Mouse (Mus musculus) hindbrain, embryonic 12.5 days (tissue): ENCODE data around the gene Coro1b. TPM values are rescaled to one million over a fixed set of nuclear protein-coding genes. Genes with fewer than 3 reads are reported as not detected.

Experiments used
- ATAC-seq: fragments of 200-750 bp; cut with Nextera tagmentation; 2 replicates; pipeline ENCODE4 v1.8.0; 2017; ENCODE audit warnings: moderate TSS enrichment; ENCODE audit not compliant: low FRiP score
- H3K27ac ChIP-seq: fragments of 300-500 bp; sonication (generic); 2 replicates; pipeline ENCODE4 v1.5.1; 2016; ENCODE audit warnings: mild to moderate bottlenecking
- H3K27me3 ChIP-seq: fragments of 300-500 bp; sonication (generic); 2 replicates; pipeline ENCODE4 v1.6.1; 2016; ENCODE audit warnings: mild to moderate bottlenecking
- H3K36me3 ChIP-seq: fragments of 300-500 bp; sonication (generic); 2 replicates; pipeline ENCODE4 v1.6.1; 2016; ENCODE audit warnings: mild to moderate bottlenecking
- H3K4me1 ChIP-seq: fragments of 300-500 bp; sonication (generic); 2 replicates; pipeline ENCODE4 v1.6.1; 2016
- H3K4me2 ChIP-seq: fragments of 300-500 bp; sonication (generic); replicated peaks from 2 replicates; pipeline ENCODE4 v1.6.1; 2016; ENCODE audit warnings: mild to moderate bottlenecking
- H3K4me3 ChIP-seq: fragments of 300-500 bp; sonication (generic); 2 replicates; pipeline ENCODE4 v1.5.1; 2016; ENCODE audit warnings: mild to moderate bottlenecking
- H3K9ac ChIP-seq: fragments of 300-500 bp; sonication (generic); 2 replicates; pipeline ENCODE4 v1.6.1; 2016; ENCODE audit warnings: mild to moderate bottlenecking, moderate library complexity
- H3K9me3 ChIP-seq: fragments of 300-500 bp; sonication (generic); replicated peaks from 2 replicates; pipeline ENCODE4 v1.6.1; 2016; ENCODE audit warnings: mild to moderate bottlenecking
- WGBS: fragments of 180-500 bp; shearing (Covaris S2); methylation state at CpG from one replicate; pipeline ENCODE4 v1.1.7; 2016; 5-methylcytosine and 5-hydroxymethylcytosine counted together
- polyA plus RNA-seq: library from polyadenylated mRNA; unstranded; fragments of >200 nt; fragmentation: Nextera tagmentation; extraction: Ambion mirVana; gene quantifications from 2 replicates; pipeline ENCODE4 v1.2.1, GENCODE M21; 2016

Coro1b gene
- polyA plus RNA-seq, 1 experiment from 2014 or later = 128 TPM

GRCm38 (mm10) chr19:4112063-4112960 is 36.1 kb upstream of the Coro1b start:
- no peak overlapping the region for H3K27ac ChIP-seq
- H3K27me3 ChIP-seq = no peaks in the 10 kb centered on the region
- H3K9ac ChIP-seq = no peak overlapping the region
- no peaks in the 10 kb centered on the region for H3K4me1 ChIP-seq
- no peak overlapping the region for H3K4me3 ChIP-seq
- H3K4me2 ChIP-seq = no peak overlapping the region
- no peaks in the 10 kb centered on the region for H3K9me3 ChIP-seq
- 96% methylated on average over 26 of the region's 26 CpGs for WGBS
- no peak for ATAC-seq
- H3K36me3 ChIP-seq = peaks cover 66% of the 10 kb centered on the region

GRCm38 (mm10) chr19:4113186-4113805 is 35.1 kb upstream of the Coro1b start:
- no peaks in the 10 kb centered on the region for H3K9me3 ChIP-seq
- H3K4me1 ChIP-seq = no peaks in the 10 kb centered on the region
- H3K27ac ChIP-seq = no peak overlapping the region; the same call in 1 of the 2 replicates
- no peaks in the 10 kb centered on the region for H3K27me3 ChIP-seq
- H3K36me3 ChIP-seq = peaks cover 69% of the 10 kb centered on the region
- WGBS = 86% methylated on average over 13 of the region's 13 CpGs
- no peak overlapping the region for H3K4me2 ChIP-seq
- ATAC-seq = no peak
- H3K4me3 ChIP-seq = no peak overlapping the region
- H3K9ac ChIP-seq = no peak overlapping the region

GRCm38 (mm10) chr19:4113806-4114230 is 34.6 kb upstream of the Coro1b start:
- H3K4me2 ChIP-seq = no peak overlapping the region
- peaks cover 65% of the 10 kb centered on the region for H3K36me3 ChIP-seq
- H3K27ac ChIP-seq = no peak overlapping the region
- H3K4me3 ChIP-seq = no peak overlapping the region
- WGBS = 69% methylated on average over 5 of the region's 5 CpGs
- no peak overlapping the region for H3K9ac ChIP-seq
- H3K9me3 ChIP-seq = no peaks in the 10 kb centered on the region
- H3K27me3 ChIP-seq = no peaks in the 10 kb centered on the region
- no peaks in the 10 kb centered on the region for H3K4me1 ChIP-seq
- no peak for ATAC-seq

- H3K4me2 ChIP-seq = no peak overlapping the region
- no peak for ATAC-seq
- no peak overlapping the region for H3K27ac ChIP-seq
- no peaks in the 10 kb centered on the region for H3K4me1 ChIP-seq
- H3K36me3 ChIP-seq = peaks cover 65% of the 10 kb centered on the region
- H3K9ac ChIP-seq = no peak overlapping the region
- no peaks in the 10 kb centered on the region for H3K9me3 ChIP-seq
- H3K27me3 ChIP-seq = no peaks in the 10 kb centered on the region
- H3K4me3 ChIP-seq = no peak overlapping the region
- 94% methylated on average over 10 of the region's 10 CpGs for WGBS
These were observed 33.9 kb upstream of the Coro1b start for GRCm38 (mm10) chr19:4114551-4114950.

- peaks cover 65% of the 10 kb centered on the region for H3K36me3 ChIP-seq
- no peaks in the 10 kb centered on the region for H3K27me3 ChIP-seq
- no peak for ATAC-seq
- H3K4me1 ChIP-seq = peaks cover 2% of the 10 kb centered on the region
- H3K9ac ChIP-seq = no peak overlapping the region
- no peaks in the 10 kb centered on the region for H3K9me3 ChIP-seq
- 95% methylated on average over 10 of the region's 10 CpGs for WGBS
- no peak overlapping the region for H3K27ac ChIP-seq
- no peak overlapping the region for H3K4me3 ChIP-seq
- H3K4me2 ChIP-seq = no peak overlapping the region
These were observed 33.3 kb upstream of the Coro1b start for GRCm38 (mm10) chr19:4115144-4115543.

GRCm38 (mm10) chr19:4115816-4116215 is 32.6 kb upstream of the Coro1b start:
- no peak overlapping the region for H3K4me2 ChIP-seq
- H3K27ac ChIP-seq = no peak overlapping the region
- H3K9ac ChIP-seq = no peak overlapping the region
- H3K4me3 ChIP-seq = no peak overlapping the region
- peaks cover 9% of the 10 kb centered on the region for H3K4me1 ChIP-seq
- no peaks in the 10 kb centered on the region for H3K27me3 ChIP-seq
- no peaks in the 10 kb centered on the region for H3K9me3 ChIP-seq
- no peak for ATAC-seq
- H3K36me3 ChIP-seq = peaks cover 65% of the 10 kb centered on the region
- 83% methylated on average over 11 of the region's 11 CpGs for WGBS

- Histone ChIP-seq H3K27me3 (no peaks in the 10 kb centered on the region), H3K27ac (no peak overlapping the region), H3K4me2 (no peak overlapping the region), H3K36me3 (peaks cover 56% of the 10 kb centered on the region), H3K4me1 (peaks cover 11% of the 10 kb centered on the region), H3K4me3 (no peak overlapping the region), H3K9me3 (no peaks in the 10 kb centered on the region), H3K9ac (no peak overlapping the region)
- WGBS = 98% methylated on average over 7 of the region's 7 CpGs
- ATAC-seq = no peak
These were observed 31.4 kb upstream of the Coro1b start for GRCm38 (mm10) chr19:4117006-4117405.

GRCm38 (mm10) chr19:4118350-4118749 is 30.1 kb upstream of the Coro1b start:
- Histone ChIP-seq H3K27ac (no peak overlapping the region), H3K36me3 (peaks cover 45% of the 10 kb centered on the region), H3K4me1 (peaks cover 11% of the 10 kb centered on the region), H3K9ac (no peak overlapping the region), H3K4me2 (no peak overlapping the region), H3K9me3 (no peaks in the 10 kb centered on the region), H3K27me3 (no peaks in the 10 kb centered on the region), H3K4me3 (no peak overlapping the region)
- 95% methylated on average over 2 of the region's 2 CpGs for WGBS
- no peak for ATAC-seq

GRCm38 (mm10) chr19:4119716-4120487 is 28.5 kb upstream of the Coro1b start:
- WGBS = 93% methylated on average over 6 of the region's 6 CpGs
- Histone ChIP-seq H3K27me3 (no peaks in the 10 kb centered on the region), H3K36me3 (peaks cover 29% of the 10 kb centered on the region), H3K9me3 (no peaks in the 10 kb centered on the region), H3K4me1 (peaks cover 11% of the 10 kb centered on the region), H3K27ac (no peak overlapping the region), H3K4me3 (0 out of 2 replicates have a peak overlapping the region, but pooled peaks have one; percentile 43), H3K9ac (no peak overlapping the region), H3K4me2 (peak overlapping the region; percentile 49)
- no peak for ATAC-seq

- ATAC-seq = no peak
- H3K4me1 ChIP-seq = peaks cover 14% of the 10 kb centered on the region
- no peaks in the 10 kb centered on the region for H3K27me3 ChIP-seq
- no peak overlapping the region for H3K9ac ChIP-seq
- peak overlapping the region; percentile 49 for H3K4me2 ChIP-seq
- H3K9me3 ChIP-seq = no peaks in the 10 kb centered on the region
- H3K27ac ChIP-seq = no peak overlapping the region
- peaks cover 23% of the 10 kb centered on the region for H3K36me3 ChIP-seq
- H3K4me3 ChIP-seq = 0 out of 2 replicates have a peak overlapping the region, but pooled peaks have one; percentile 43
- WGBS = 99% methylated on average over 2 of the region's 2 CpGs
These were observed 27.9 kb upstream of the Coro1b start for GRCm38 (mm10) chr19:4120496-4120895.

GRCm38 (mm10) chr19:4121097-4121805 is 27.2 kb upstream of the Coro1b start:
- peak overlapping the region; percentile 43 for H3K4me3 ChIP-seq
- no peaks in the 10 kb centered on the region for H3K27me3 ChIP-seq
- ATAC-seq = peak; percentile 79
- peak overlapping the region; percentile 49 for H3K4me2 ChIP-seq
- peaks cover 17% of the 10 kb centered on the region; the same call in 1 of the 2 replicates for H3K36me3 ChIP-seq
- peaks cover 14% of the 10 kb centered on the region for H3K4me1 ChIP-seq
- H3K9me3 ChIP-seq = no peaks in the 10 kb centered on the region
- H3K9ac ChIP-seq = peak overlapping the region; percentile 50; the same call in 1 of the 2 replicates
- peak overlapping the region; percentile 85 for H3K27ac ChIP-seq
- WGBS = 4% methylated on average over 38 of the region's 38 CpGs
